Mouse (Mus musculus): ENCODE data around the gene Ace2.
A peak's percentile ranks its signal among the peaks of the same experiment; 100 is the strongest.

The Ace2 gene

DNA sequence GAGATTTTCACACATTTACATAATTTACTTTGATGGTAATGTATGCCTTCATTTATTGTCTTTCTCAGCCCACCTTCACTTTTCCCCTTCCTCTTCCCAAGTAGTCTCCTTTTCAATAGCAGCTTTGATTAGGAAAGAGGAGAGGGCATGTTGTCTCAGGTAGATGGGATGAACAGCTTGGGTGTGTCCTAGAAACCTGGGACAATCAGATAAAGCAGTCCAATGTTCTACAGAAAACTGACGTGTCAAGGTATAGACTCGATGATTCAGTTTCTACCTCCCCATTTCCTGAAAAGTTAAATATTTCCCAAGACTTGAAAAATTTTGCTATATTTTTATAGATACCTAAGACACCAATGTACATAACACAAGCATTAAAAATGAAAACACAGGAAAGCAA lies 39.7 kb downstream of the Ace2 start:
- no peak for DNase-seq (ENCODE audit: low read depth in 2 of 2, low spot score in 2 of 2)

DNA sequence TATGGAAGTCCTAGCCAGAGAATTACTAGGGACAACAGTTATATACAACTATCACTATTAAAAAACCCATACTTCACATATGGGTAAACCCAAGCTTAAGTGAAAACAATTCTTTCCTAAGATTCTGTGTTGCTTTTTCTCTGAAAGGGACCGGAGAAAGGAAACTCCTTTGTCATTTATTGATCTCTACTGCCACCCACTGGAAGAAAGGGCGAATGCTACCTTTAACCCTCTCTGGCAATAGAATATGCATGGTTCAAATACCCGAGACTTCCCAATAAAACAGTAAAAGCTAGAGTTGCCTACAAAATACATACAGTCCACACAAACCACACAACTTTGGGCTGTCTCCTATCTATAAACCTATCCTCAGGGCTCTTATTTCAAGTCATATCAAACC lies 40.6 kb downstream of the Ace2 start:
- DNase-seq (ENCODE audit: low read depth in 2 of 2, low spot score in 2 of 2), result peak in 1 of 2 experiments; percentile 19

DNA sequence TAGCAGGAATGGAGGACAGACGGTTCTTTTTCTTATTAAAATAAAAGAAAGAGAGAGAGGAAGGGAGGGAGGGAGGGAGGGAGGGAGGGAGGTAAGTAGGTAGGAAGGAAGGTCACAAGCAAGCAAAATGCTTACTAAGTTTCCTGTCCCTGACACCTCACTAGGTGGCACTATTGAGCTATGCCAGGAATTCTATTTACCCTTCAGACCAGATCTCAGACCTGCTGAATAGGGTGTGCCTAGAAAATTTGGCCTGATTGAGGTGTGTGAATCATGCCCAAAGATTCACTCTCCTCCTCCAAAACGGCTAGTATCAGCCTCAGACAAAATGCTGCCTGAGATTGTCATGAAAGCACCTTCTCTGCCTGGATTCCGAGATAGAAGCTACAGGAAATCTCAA lies 44.7 kb downstream of the Ace2 start:
- DNase-seq (ENCODE audit: low read depth in 2 of 2, low spot score in 2 of 2), result peak; percentile 17 to 25

DNA sequence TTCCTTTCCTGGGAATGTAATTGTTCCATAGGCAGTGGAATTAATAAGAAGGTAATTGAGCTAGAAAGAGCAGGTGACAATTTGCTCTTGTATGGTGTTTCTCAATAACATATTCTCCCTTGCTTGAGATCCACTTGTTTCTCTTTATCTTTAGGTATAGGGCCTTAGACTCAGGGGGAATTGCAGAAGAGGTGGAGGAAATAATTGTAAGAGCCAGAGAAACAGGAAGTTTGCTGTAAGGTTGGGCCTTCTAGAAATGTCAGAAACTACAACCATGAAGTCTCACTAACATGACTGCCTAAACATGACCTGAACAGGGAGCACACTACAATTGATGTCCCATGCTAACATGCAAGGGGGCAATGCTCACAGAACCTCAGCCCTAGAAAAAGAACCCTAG lies 50.7 kb downstream of the Ace2 start:
- no peak for DNase-seq (ENCODE audit: low read depth in 2 of 2, low spot score in 2 of 2)

DNA sequence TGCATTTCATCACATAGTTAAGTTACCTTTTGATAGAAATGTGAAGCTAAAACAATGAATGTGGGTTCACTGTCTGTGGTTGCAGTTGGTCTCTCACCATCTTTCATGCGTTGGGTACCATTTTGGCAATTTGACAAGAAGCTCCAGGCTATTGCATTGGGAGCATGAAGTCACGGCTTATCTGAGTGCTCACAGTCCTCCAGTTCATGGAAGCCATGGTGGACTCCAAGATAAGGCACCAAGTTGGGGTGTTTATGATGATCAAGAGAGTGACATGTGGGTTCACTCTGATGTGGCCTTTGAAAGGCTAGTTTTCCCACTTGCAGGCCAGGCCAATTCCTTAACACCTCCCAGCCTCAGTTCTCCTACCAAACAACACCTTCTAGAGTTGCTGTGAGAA lies 58.5 kb downstream of the Ace2 start:
- no peak for DNase-seq (ENCODE audit: low read depth in 2 of 2, low spot score in 2 of 2)

DNA sequence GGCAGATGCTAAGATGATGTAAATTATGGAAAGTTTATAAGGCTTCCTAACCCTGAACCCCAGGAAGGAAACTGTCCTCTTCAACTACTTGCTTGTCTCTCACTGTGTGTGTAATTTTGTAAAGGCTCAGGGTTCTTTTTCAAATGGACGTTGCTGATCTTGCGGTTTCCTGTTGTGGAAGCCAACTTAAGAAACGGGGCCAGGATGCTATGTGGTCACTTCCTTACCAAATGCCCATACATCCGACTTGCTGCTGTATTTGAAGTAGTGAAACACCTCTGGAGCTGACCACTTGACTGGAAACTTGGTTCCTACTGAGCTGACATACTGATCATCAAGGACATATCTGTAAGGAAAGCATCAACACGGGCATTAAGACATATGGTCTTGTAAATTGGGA lies 61.4 kb downstream of the Ace2 start:
- DNase-seq (ENCODE audit: low read depth in 2 of 2, low spot score in 2 of 2), result no peak

DNA sequence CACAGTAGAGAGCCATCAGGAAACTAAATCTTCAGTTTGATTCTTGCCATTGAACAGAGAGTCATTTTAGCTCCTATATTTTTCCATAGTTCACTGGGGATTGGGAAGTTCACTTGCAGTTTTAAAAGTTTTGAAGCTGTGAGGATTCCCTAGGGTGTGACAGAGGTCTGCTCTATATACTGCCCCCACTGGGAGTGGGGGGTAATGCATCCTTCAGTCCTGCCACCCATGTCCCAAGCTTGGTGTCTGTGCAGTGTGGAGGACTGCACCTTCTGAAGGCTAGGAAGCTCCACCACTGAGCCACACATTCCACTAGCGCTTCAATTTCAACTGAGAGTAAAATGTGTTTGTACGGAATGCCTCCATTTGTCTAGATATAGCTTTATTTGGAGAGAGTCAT lies 82.9 kb downstream of the Ace2 start:
- peak in 1 of 2 experiments; percentile 4 for DNase-seq (ENCODE audit: low read depth in 2 of 2, low spot score in 2 of 2)

DNA sequence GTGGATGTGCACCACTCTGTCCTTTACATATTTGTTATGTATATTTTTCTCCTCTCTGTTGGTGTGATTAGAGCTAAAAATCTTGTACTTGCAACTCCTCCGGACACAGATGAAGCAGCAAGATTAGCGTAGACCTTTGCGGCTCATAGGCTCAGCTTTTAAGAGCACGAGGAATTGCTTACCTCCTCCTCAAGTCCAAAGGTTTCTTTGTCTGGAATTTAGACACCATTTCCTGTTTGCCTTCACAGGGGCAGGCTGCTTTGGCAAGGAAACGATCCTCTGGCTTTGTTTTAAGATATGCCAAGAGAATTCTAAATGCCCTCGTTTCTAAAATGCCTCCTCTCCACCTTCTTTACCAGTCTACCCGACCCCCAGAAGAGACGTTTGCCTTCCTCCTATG lies 94.2 kb downstream of the Ace2 start:
- DNase-seq (ENCODE audit: low read depth in 2 of 2, low spot score in 2 of 2), result no peak

Measured in CD8-positive naive resting alpha-beta T cell, adult 2 months (primary cell).